Mouse (Mus musculus) midbrain, embryonic 15.5 days (tissue): ENCODE measurements around the gene Prmt9. TPM values are rescaled to one million over a fixed set of nuclear protein-coding genes. Genes with fewer than 3 reads are reported as not detected.
A peak's percentile ranks its signal among the peaks of the same experiment; 100 is the strongest.

ENCODE experiments used
- ATAC-seq: fragments of 200-750 bp; cut with Nextera tagmentation; replicated peaks from 2 replicates; pipeline ENCODE4 v1.8.0; 2017; ENCODE audit warnings: moderate TSS enrichment
- H3K27ac ChIP-seq: fragments of 300-500 bp; sonication (generic); 2 replicates; pipeline ENCODE4 v1.5.1; 2015; ENCODE audit warnings: mild to moderate bottlenecking, inconsistent platforms
- H3K27me3 ChIP-seq: fragments of 300-500 bp; sonication (generic); replicated peaks from 2 replicates; pipeline ENCODE4 v1.6.1; 2015; ENCODE audit warnings: inconsistent platforms
- H3K36me3 ChIP-seq: fragments of 300-500 bp; sonication (generic); replicated peaks from 2 replicates; pipeline ENCODE4 v1.6.1; 2015; ENCODE audit warnings: inconsistent platforms
- H3K4me1 ChIP-seq: fragments of 300-500 bp; sonication (generic); 2 replicates; pipeline ENCODE4 v1.6.1; 2015; ENCODE audit warnings: inconsistent platforms
- H3K4me2 ChIP-seq: fragments of 300-500 bp; sonication (generic); 2 replicates; pipeline ENCODE4 v1.6.1; 2015; ENCODE audit warnings: inconsistent platforms, mild to moderate bottlenecking, moderate library complexity
- H3K4me3 ChIP-seq: fragments of 300-500 bp; sonication (generic); 2 replicates; pipeline ENCODE4 v1.5.1; 2015; ENCODE audit warnings: mild to moderate bottlenecking, inconsistent platforms
- H3K9ac ChIP-seq: fragments of 300-500 bp; sonication (generic); 2 replicates; pipeline ENCODE4 v1.6.1; 2015; ENCODE audit warnings: mild to moderate bottlenecking, inconsistent platforms
- H3K9me3 ChIP-seq: fragments of 300-500 bp; sonication (generic); 2 replicates; pipeline ENCODE4 v1.6.1; 2016; ENCODE audit warnings: inconsistent platforms
- WGBS: fragments of 180-500 bp; shearing (Covaris S2); methylation state at CpG from one replicate; pipeline ENCODE4 v1.1.7; 2015; ENCODE audit warnings: mixed read lengths; 5-methylcytosine and 5-hydroxymethylcytosine counted together
- polyA plus RNA-seq: library from polyadenylated mRNA; unstranded; fragments of >200 nt; fragmentation: Nextera tagmentation; extraction: Ambion mirVana; gene quantifications from 2 replicates; pipeline ENCODE4 v1.2.1, GENCODE M21; 2015

Gene Prmt9
- polyA plus RNA-seq, 1 experiment from 2014 or later = 29.1 TPM

GRCm38 (mm10) chr8:77538256-77538655 lies 10.9 kb upstream of the Prmt9 start:
- ATAC-seq = no peak
- 76% methylated on average over 1 of the region's 1 CpGs for WGBS
- H3K36me3 ChIP-seq = no peaks in the 10 kb centered on the region

GRCm38 (mm10) chr8:77543152-77543777 lies 5.9 kb upstream of the Prmt9 start:
- Histone ChIP-seq H3K4me1 (no peaks in the 10 kb centered on the region), H3K9me3 (no peaks in the 10 kb centered on the region), H3K4me2 (no peak overlapping the region), H3K9ac (no peak overlapping the region), H3K36me3 (no peaks in the 10 kb centered on the region), H3K4me3 (no peak overlapping the region), H3K27ac (no peak overlapping the region), H3K27me3 (no peaks in the 10 kb centered on the region)
- WGBS = 94% methylated on average over 6 of the region's 6 CpGs
- ATAC-seq = no peak

More at GRCm38 (mm10) chr8:77538256-77538655, 10.9 kb upstream of the Prmt9 start:
- H3K4me3 ChIP-seq = no peak overlapping the region
- no peaks in the 10 kb centered on the region for H3K4me1 ChIP-seq
- H3K4me2 ChIP-seq = no peak overlapping the region
- H3K9me3 ChIP-seq = no peaks in the 10 kb centered on the region
- no peak overlapping the region for H3K27ac ChIP-seq
- no peak overlapping the region for H3K9ac ChIP-seq
- H3K27me3 ChIP-seq = no peaks in the 10 kb centered on the region

- Histone ChIP-seq H3K4me2 (no peak overlapping the region), H3K4me1 (no peaks in the 10 kb centered on the region), H3K27ac (no peak overlapping the region), H3K36me3 (no peaks in the 10 kb centered on the region), H3K27me3 (no peaks in the 10 kb centered on the region), H3K4me3 (no peak overlapping the region), H3K9ac (no peak overlapping the region), H3K9me3 (no peaks in the 10 kb centered on the region)
- WGBS = 68% methylated on average over 3 of the region's 3 CpGs
- ATAC-seq = no peak
Observed at GRCm38 (mm10) chr8:77544428-77544827, 4.8 kb upstream of the Prmt9 start.

GRCm38 (mm10) chr8:77545616-77546015 lies 3.6 kb upstream of the Prmt9 start:
- H3K9ac ChIP-seq = no peak overlapping the region
- H3K36me3 ChIP-seq = no peaks in the 10 kb centered on the region
- no peak overlapping the region for H3K27ac ChIP-seq
- WGBS = 87% methylated on average over 4 of the region's 4 CpGs
- H3K4me1 ChIP-seq = peaks cover 7% of the 10 kb centered on the region
- H3K9me3 ChIP-seq = no peaks in the 10 kb centered on the region
- H3K4me3 ChIP-seq = no peak overlapping the region
- H3K4me2 ChIP-seq = no peak overlapping the region
- ATAC-seq = no peak
- no peaks in the 10 kb centered on the region for H3K27me3 ChIP-seq

- Histone ChIP-seq H3K27me3 (no peaks in the 10 kb centered on the region), H3K27ac (peak overlapping the region; percentile 87), H3K36me3 (peaks cover 20% of the 10 kb centered on the region), H3K9me3 (no peaks in the 10 kb centered on the region), H3K9ac (peak overlapping the region; percentile 98), H3K4me1 (peaks cover 27% of the 10 kb centered on the region), H3K4me2 (peak overlapping the region; percentile 68), H3K4me3 (peak overlapping the region; percentile 86)
- WGBS = 23% methylated on average over 7 of the region's 7 CpGs
- 0 out of 2 replicates have a peak, but pooled peaks have one; percentile 1 for ATAC-seq
Observed at GRCm38 (mm10) chr8:77549881-77550580, 834 bp downstream of the Prmt9 start.

- H3K4me1 ChIP-seq = peaks cover 27% of the 10 kb centered on the region
- WGBS = 95% methylated on average over 3 of the region's 3 CpGs
- H3K9ac ChIP-seq = no peak overlapping the region
- H3K27ac ChIP-seq = no peak overlapping the region
- H3K36me3 ChIP-seq = peaks cover 28% of the 10 kb centered on the region
- no peak overlapping the region for H3K4me2 ChIP-seq
- no peaks in the 10 kb centered on the region for H3K27me3 ChIP-seq
- no peaks in the 10 kb centered on the region for H3K9me3 ChIP-seq
- H3K4me3 ChIP-seq = no peak overlapping the region
- ATAC-seq = no peak
Observed at GRCm38 (mm10) chr8:77552491-77552890, 3.3 kb downstream of the Prmt9 start.

- Histone ChIP-seq H3K4me3 (no peak overlapping the region), H3K36me3 (peaks cover 32% of the 10 kb centered on the region), H3K4me1 (no peaks in the 10 kb centered on the region), H3K4me2 (no peak overlapping the region), H3K27me3 (no peaks in the 10 kb centered on the region), H3K9me3 (no peaks in the 10 kb centered on the region), H3K27ac (no peak overlapping the region), H3K9ac (no peak overlapping the region)
- no peak for ATAC-seq
- WGBS = 98% methylated on average over 3 of the region's 3 CpGs
Observed at GRCm38 (mm10) chr8:77561441-77561840, 12.2 kb downstream of the Prmt9 start.

- 85% methylated on average over 5 of the region's 5 CpGs for WGBS
- H3K27me3 ChIP-seq = no peaks in the 10 kb centered on the region
- peaks cover 10% of the 10 kb centered on the region; the same call in 1 of the 2 replicates for H3K36me3 ChIP-seq
- H3K4me2 ChIP-seq = no peak overlapping the region
- H3K9ac ChIP-seq = no peak overlapping the region
- H3K27ac ChIP-seq = no peak overlapping the region
- no peak for ATAC-seq
- no peaks in the 10 kb centered on the region for H3K9me3 ChIP-seq
- no peaks in the 10 kb centered on the region for H3K4me1 ChIP-seq
- no peak overlapping the region for H3K4me3 ChIP-seq
Observed at GRCm38 (mm10) chr8:77574229-77574628, 25.0 kb downstream of the Prmt9 start.

GRCm38 (mm10) chr8:77577674-77578073 lies 28.5 kb downstream of the Prmt9 start:
- WGBS = 92% methylated on average over 7 of the region's 7 CpGs
- Histone ChIP-seq H3K9me3 (no peaks in the 10 kb centered on the region), H3K27ac (no peak overlapping the region), H3K4me1 (no peaks in the 10 kb centered on the region), H3K4me2 (no peak overlapping the region), H3K9ac (no peak overlapping the region), H3K27me3 (no peaks in the 10 kb centered on the region), H3K36me3 (peaks cover 35% of the 10 kb centered on the region; the same call in 1 of the 2 replicates), H3K4me3 (no peak overlapping the region)
- no peak for ATAC-seq

- no peaks in the 10 kb centered on the region for H3K27me3 ChIP-seq
- WGBS = 85% methylated on average over 4 of the region's 4 CpGs
- peaks cover 29% of the 10 kb centered on the region; the same call in 1 of the 2 replicates for H3K36me3 ChIP-seq
- H3K4me1 ChIP-seq = no peaks in the 10 kb centered on the region
- no peak overlapping the region for H3K4me2 ChIP-seq
- no peaks in the 10 kb centered on the region for H3K9me3 ChIP-seq
- no peak overlapping the region for H3K4me3 ChIP-seq
- H3K27ac ChIP-seq = no peak overlapping the region
- H3K9ac ChIP-seq = no peak overlapping the region
- ATAC-seq = no peak
Observed at GRCm38 (mm10) chr8:77584174-77584573, 35.0 kb downstream of the Prmt9 start.

GRCm38 (mm10) chr8:77609621-77610020 lies 60.4 kb downstream of the Prmt9 start:
- H3K4me3 ChIP-seq = peak overlapping the region; percentile 93
- no peaks in the 10 kb centered on the region for H3K27me3 ChIP-seq
- no peak for ATAC-seq
- peaks cover 7% of the 10 kb centered on the region; the same call in 1 of the 2 replicates for H3K36me3 ChIP-seq
- no peaks in the 10 kb centered on the region for H3K9me3 ChIP-seq
- peak overlapping the region; percentile 79 for H3K9ac ChIP-seq
- H3K4me1 ChIP-seq = peaks cover 22% of the 10 kb centered on the region
- WGBS = 9% methylated on average over 7 of the region's 7 CpGs
- H3K27ac ChIP-seq = no peak overlapping the region
- H3K4me2 ChIP-seq = peak overlapping the region; percentile 54

GRCm38 (mm10) chr8:77610374-77610969 lies 61.3 kb downstream of the Prmt9 start, which contains the start of gene Tmem184c:
Gene Tmem184c, minus strand, starts transcription at chr8:77610698.
- Histone ChIP-seq H3K9ac (peak within 1 kb of the TSS; percentile 79), H3K4me2 (peak within 1 kb of the TSS; percentile 54), H3K4me1 (peaks cover 22% of the 10 kb centered on the region), H3K27ac (peak within 1 kb of the TSS; percentile 86), H3K4me3 (peak within 1 kb of the TSS; percentile 93), H3K27me3 (no peaks in the 10 kb centered on the region), H3K9me3 (no peaks in the 10 kb centered on the region), H3K36me3 (0 out of 2 replicates have a peak, but pooled peaks cover under 1% of the 10 kb centered on the region)
- peak; percentile 99 for ATAC-seq
- under 1% methylated on average over 36 of the region's 36 CpGs for WGBS
